Mouse (Mus musculus) lung, adult 18-20 months (tissue): Measurements from ENCODE around the gene Hcrtr1.
A peak's percentile ranks its signal among the peaks of the same experiment; 100 is the strongest.

ENCODE experiments used
- DNase-seq, 2 experiments: peaks; one replicate each; pipeline ENCODE4 v3.0.0; 2022; ENCODE audit warnings: mixed read lengths in 2 of 2

Hcrtr1 gene

GRCm38 (mm10) chr4:130139214-130139492 lies at the start of gene Hcrtr1:
Gene Hcrtr1 (minus strand): TSS chr4:130139359.
- no peak for DNase-seq

GRCm38 (mm10) chr4:130188806-130189297 lies 49.7 kb upstream of the Hcrtr1 start:
- DNase-seq, result peak; percentile 80 to 85

GRCm38 (mm10) chr4:130186891-130187290 lies 47.7 kb upstream of the Hcrtr1 start:
- no peak for DNase-seq

- DNase-seq, result no peak
Observed at GRCm38 (mm10) chr4:130186450-130186849, 47.3 kb upstream of the Hcrtr1 start.

GRCm38 (mm10) chr4:130183879-130184278 lies 44.7 kb upstream of the Hcrtr1 start:
- DNase-seq, result no peak

- no peak for DNase-seq
Observed at GRCm38 (mm10) chr4:130183023-130183422, 43.9 kb upstream of the Hcrtr1 start.

- DNase-seq, result peak; percentile 65 to 79
Observed at GRCm38 (mm10) chr4:130181886-130182285, 42.7 kb upstream of the Hcrtr1 start.

GRCm38 (mm10) chr4:130180909-130181602 lies 41.9 kb upstream of the Hcrtr1 start:
- DNase-seq, result no peak

GRCm38 (mm10) chr4:130179876-130180275 lies 40.7 kb upstream of the Hcrtr1 start:
- no peak for DNase-seq

GRCm38 (mm10) chr4:130177536-130177935 lies 38.4 kb upstream of the Hcrtr1 start:
- DNase-seq, result peak in 1 of 2 experiments; percentile 61

- DNase-seq, result peak; percentile 80 to 88
Observed at GRCm38 (mm10) chr4:130177087-130177486, 37.9 kb upstream of the Hcrtr1 start.

- no peak for DNase-seq
Observed at GRCm38 (mm10) chr4:130176156-130176720, 37.1 kb upstream of the Hcrtr1 start.

- peak; percentile 57 to 76 for DNase-seq
Observed at GRCm38 (mm10) chr4:130175072-130175711, 36.0 kb upstream of the Hcrtr1 start, which contains the start of gene Tinagl1. Gene Tinagl1 (minus strand): TSS chr4:130175122.

GRCm38 (mm10) chr4:130174335-130175031 lies 35.3 kb upstream of the Hcrtr1 start:
- DNase-seq, result peak; percentile 90 to 94

GRCm38 (mm10) chr4:130173911-130174311 lies 34.8 kb upstream of the Hcrtr1 start:
- DNase-seq, result peak; percentile 34 to 40

GRCm38 (mm10) chr4:130173060-130173822 lies 34.1 kb upstream of the Hcrtr1 start:
- peak in 1 of 2 experiments; percentile 56 for DNase-seq

GRCm38 (mm10) chr4:130171951-130172765 lies 33.0 kb upstream of the Hcrtr1 start:
- DNase-seq, result peak; percentile 72 to 87

GRCm38 (mm10) chr4:130170362-130170761 lies 31.2 kb upstream of the Hcrtr1 start:
- no peak for DNase-seq

- DNase-seq, result no peak
Observed at GRCm38 (mm10) chr4:130169411-130169971, 30.3 kb upstream of the Hcrtr1 start.

- peak; percentile 94 to 96 for DNase-seq
Observed at GRCm38 (mm10) chr4:130168280-130169183, 29.4 kb upstream of the Hcrtr1 start.
